Mouse (Mus musculus): ENCODE measurements around the gene Hnrnpa2b1.

DNA sequence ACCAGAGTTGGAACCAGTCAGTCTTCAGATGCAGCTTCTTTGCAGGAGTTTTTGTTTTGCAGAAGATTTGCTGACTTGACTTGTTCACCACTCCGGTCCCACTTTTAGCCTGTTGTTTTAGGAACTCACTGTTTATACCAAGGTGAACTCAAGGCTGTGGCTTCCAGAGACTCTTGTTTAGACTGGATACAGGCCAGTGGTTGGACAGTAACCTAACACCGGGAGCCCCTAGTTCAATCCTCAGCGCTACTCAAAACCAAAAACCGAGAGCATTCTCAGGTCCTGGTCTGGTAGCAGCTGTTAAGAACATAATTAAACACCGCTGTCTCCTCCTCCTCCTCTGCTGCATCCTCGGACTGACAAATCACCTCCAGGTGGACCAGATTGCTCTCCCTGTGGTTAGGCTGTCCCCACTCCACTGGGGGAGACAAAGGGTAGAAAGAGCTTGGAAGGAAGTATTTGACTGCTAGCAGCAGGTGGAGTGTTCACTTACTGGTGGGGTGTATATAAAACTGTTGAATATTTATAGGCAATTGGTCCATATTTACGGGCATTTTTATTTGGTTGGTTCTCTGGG lies 16.7 kb downstream of the Hnrnpa2b1 start:
- TF ChIP-seq MAX (IDR thresholded peaks at IDR 0.05; ENCODE audit: low read depth) (no peak), MYOG (IDR thresholded peaks at IDR 0.05; ENCODE audit: control insufficient read depth in 1 of 3, insufficient read depth in 1 of 3, insufficient read length in 2 of 3, low read depth in 2 of 3) (no peak), USF1 (IDR thresholded peaks at IDR 0.05; ENCODE audit: low read depth) (no peak), POLR2A (IDR thresholded peaks at IDR 0.05; ENCODE audit: insufficient read length, low read depth) (no peak), E2F4 (IDR thresholded peaks at IDR 0.05; ENCODE audit: insufficient read depth) (no peak), POLR2AphosphoS2 (IDR thresholded peaks at IDR 0.05; ENCODE audit: insufficient read length, low read depth) (no peak), TCF12 (IDR thresholded peaks at IDR 0.05; ENCODE audit: insufficient read depth, poor library complexity, severe bottlenecking) (no peak)

Data from myocyte (in vitro differentiated cells).